Mouse (Mus musculus): ENCODE results near the gene Gm10721.
A peak's percentile ranks its signal among the peaks of the same experiment; 100 is the strongest.
"Not testable (repeated sequence)": the region's sequence is repeated elsewhere in the genome, so short reads cannot be mapped to it uniquely, and the experiment has no call there.

Gene Gm10721

GRCm38 (mm10) chr9:3012733-3013279, at the start of gene Gm10721:
TSS of gene Gm10721 (plus strand) at chr9:3013140.
- not testable (repeated sequence) for DNase-seq (ENCODE audit: low spot score)

DNA sequence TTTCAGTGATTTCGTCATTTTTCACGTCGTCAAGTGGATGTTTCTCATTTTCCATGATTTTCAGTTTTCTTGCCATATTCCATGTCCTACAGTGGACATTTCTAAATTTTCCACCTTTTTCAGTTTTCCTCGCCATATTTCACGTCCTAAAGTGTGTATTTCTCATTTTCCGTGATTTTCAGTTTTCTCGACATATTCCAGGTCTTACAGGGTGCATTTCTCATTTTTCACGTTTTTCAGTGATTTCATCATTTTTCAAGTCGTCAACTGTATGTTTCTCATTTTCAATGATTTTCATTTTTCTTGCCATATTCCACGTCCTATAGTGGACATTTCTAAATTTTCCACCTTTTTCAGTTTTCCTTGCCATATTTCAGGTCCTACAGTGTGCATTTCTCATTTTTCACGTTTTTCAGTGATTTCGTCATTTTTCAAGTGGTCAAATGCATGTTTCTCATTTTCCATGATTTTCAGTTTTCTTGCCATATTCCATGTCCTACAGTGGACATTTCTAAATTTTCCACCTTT, 12.4 kb upstream of the Gm10721 start, which contains the start of gene Gm10722:
TSS of gene Gm10722 (plus strand) at position 478 of the 528 bp plus-strand sequence.
- DNase-seq (ENCODE audit: low spot score) = not testable (repeated sequence)

GRCm38 (mm10) chr9:3001006-3001405, 11.9 kb upstream of the Gm10721 start:
- not testable (repeated sequence) for DNase-seq (ENCODE audit: low spot score)

GRCm38 (mm10) chr9:3001948-3002659, 10.8 kb upstream of the Gm10721 start:
- DNase-seq (ENCODE audit: low spot score) = peak; percentile 100

- DNase-seq (ENCODE audit: low spot score) = not testable (repeated sequence)
These were observed 10.0 kb upstream of the Gm10721 start, which contains the start of gene Gm11168 for GRCm38 (mm10) chr9:3002794-3003396. TSS of gene Gm11168 (plus strand) at chr9:3003346.

DNA sequence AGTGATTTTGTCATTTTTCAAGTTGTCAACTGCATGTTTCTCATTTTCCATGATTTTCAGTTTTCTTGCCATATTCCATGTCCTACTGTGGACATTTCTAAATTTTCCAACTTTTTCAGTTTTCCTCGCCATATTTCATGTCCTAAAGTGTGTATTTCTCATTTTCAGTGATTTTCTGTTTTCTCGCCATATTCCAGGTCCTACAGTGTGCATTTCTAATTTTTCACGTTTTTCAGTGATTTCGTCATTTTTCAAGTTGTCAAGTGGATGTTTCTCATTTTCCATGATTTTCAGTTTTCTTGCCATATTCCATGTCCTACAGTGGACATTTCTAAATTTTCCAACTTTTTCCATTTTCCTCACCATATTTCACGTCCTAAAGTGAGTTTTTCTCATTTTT, 6.8 kb upstream of the Gm10721 start:
- DNase-seq (ENCODE audit: low spot score) = not testable (repeated sequence)

GRCm38 (mm10) chr9:3006636-3007035, 6.3 kb upstream of the Gm10721 start:
- peak; percentile 88 for DNase-seq (ENCODE audit: low spot score)

- not testable (repeated sequence) for DNase-seq (ENCODE audit: low spot score)
These were observed 5.7 kb upstream of the Gm10721 start for GRCm38 (mm10) chr9:3007272-3007671.

DNA sequence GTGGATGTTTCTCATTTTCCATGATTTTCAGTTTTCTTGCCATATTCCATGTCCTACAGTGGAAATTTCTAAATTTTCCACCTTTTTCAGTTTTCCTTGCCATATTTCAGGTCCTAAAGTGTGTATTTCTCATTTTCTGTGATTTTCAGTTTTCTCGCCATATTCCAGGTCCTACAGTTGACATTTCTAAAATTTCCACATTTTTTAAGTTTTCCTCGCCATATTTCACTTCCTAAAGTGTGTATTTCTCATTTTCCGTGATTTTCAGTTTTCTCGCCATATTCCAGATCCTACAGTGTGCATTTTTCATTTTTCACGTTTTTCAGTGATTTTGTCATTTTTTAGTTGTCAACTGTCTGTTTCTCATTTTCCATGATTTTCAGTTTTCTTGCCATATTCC, 3.6 kb upstream of the Gm10721 start:
- DNase-seq (ENCODE audit: low spot score) = not testable (repeated sequence)

- DNase-seq (ENCODE audit: low spot score) = not testable (repeated sequence)
These were observed 802 bp upstream of the Gm10721 start for GRCm38 (mm10) chr9:3012054-3012621.

DNA sequence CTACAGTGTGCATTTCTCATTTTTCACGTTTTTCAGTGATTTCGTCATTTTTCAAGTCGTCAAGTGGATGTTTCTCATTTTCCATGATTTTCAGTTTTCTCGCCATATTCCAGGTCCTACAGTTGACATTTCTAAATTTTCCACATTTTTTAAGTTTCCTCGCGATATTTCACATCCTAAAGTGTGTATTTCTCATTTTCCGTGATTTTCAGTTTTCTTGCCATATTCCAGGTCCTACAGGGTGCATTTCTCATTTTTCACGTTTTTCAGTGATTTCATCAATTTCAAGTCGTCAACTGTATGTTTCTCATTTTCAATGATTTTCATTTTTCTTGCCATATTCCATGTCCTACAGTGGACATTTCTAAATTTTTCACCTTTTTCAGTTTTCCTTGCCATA, 2.4 kb downstream of the Gm10721 start, which contains the start of gene Gm10720:
TSS of gene Gm10720 (plus strand) at position 301 of the 400 bp plus-strand sequence.
- not testable (repeated sequence) for DNase-seq (ENCODE audit: low spot score)

DNA sequence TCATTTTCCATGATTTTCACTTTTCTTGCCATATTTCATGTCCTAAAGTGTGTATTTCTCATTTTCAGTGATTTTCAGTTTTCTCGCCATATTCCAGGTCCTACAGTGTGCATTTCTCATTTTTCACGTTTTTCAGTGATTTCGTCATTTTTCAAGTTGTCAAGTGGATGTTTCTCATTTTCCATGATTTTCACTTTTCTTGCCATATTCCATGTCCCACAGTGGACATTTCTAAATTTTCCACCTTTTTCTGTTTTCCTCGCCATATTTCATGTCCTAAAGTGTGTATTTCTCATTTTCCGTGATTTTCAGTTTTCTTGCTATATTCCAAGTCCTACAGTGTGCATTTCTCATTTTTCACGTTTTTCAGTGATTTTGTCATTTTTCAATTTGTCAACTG, 3.0 kb downstream of the Gm10721 start:
- not testable (repeated sequence) for DNase-seq (ENCODE audit: low spot score)

DNA sequence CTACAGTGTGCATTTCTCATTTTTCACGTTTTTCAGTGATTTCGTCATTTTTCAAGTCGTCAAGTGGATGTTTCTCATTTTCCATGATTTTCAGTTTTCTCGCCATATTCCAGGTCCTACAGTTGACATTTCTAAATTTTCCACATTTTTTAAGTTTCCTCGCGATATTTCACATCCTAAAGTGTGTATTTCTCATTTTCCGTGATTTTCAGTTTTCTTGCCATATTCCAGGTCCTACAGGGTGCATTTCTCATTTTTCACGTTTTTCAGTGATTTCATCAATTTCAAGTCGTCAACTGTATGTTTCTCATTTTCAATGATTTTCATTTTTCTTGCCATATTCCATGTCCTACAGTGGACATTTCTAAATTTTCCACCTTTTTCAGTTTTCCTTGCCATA, 4.2 kb downstream of the Gm10721 start, which contains the start of gene Gm10719:
TSS of gene Gm10719 (plus strand) at position 301 of the 400 bp plus-strand sequence.
- DNase-seq (ENCODE audit: low spot score) = not testable (repeated sequence)

GRCm38 (mm10) chr9:3018944-3019343, 6.0 kb downstream of the Gm10721 start:
- DNase-seq (ENCODE audit: low spot score) = not testable (repeated sequence)

DNA sequence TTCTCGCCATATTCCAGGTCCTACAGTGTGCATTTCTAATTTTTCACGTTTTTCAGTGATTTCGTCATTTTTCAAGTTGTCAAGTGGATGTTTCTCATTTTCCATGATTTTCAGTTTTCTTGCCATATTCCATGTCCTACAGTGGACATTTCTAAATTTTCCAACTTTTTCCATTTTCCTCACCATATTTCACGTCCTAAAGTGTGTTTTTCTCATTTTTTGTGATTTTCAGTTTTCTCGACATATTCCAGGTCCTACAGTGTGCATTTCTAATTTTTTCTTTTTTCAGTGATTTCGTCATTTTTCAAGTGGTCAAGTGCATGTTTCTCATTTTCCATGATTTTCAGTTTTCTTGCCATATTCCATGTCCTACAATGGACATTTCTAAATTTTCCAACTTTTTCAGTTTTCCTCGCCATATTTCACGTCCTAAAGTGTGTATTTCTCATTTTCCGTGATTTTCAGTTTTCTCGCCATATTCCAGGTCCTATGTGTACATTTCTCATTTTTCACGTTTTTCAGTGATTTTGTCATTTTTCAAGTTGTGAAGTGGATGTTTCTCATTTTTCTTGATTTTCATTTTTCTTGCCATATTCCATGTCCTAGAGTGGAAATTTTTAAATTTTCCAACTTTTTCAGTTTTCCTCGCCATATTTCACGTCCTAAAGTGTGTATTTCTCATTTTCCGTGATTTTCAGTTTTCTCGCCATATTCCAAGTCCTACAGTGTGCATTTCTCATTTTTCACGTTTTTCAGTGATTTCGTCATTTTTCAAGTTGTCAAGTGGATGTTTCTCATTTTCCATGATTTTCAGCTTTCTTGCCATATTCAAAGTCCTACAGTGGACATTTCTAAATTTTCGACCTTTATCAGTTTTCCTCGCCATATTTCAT, 7.1 kb downstream of the Gm10721 start:
- peak; percentile 72 for DNase-seq (ENCODE audit: low spot score)

DNA sequence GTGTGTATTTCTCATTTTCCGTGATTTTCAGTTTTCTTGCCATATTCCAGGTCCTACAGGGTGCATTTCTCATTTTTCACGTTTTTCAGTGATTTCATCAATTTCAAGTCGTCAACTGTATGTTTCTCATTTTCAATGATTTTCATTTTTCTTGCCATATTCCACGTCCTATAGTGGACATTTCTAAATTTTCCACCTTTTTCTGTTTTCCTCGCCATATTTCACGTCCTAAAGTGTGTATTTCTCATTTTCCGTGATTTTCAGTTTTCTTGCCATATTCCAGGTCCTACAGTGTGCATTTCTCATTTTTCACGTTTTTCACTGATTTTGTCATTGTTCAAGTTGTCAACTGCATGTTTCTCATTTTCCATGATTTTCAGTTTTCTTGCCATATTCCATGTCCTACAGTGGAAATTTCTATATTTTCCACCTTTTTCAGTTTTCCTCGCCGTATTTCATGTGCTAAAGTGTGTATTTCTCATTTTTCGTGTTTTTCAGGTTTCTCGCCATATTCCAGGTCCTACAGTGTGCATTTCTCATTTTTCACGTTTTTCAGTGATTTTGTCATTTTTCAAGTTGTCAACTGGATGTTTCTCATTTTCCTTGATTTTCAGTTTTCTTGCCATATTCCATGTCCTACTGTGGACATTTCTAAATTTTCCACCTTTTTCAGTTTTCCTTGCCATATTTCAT, 9.5 kb downstream of the Gm10721 start:
- DNase-seq (ENCODE audit: low spot score) = peak; percentile 71

DNA sequence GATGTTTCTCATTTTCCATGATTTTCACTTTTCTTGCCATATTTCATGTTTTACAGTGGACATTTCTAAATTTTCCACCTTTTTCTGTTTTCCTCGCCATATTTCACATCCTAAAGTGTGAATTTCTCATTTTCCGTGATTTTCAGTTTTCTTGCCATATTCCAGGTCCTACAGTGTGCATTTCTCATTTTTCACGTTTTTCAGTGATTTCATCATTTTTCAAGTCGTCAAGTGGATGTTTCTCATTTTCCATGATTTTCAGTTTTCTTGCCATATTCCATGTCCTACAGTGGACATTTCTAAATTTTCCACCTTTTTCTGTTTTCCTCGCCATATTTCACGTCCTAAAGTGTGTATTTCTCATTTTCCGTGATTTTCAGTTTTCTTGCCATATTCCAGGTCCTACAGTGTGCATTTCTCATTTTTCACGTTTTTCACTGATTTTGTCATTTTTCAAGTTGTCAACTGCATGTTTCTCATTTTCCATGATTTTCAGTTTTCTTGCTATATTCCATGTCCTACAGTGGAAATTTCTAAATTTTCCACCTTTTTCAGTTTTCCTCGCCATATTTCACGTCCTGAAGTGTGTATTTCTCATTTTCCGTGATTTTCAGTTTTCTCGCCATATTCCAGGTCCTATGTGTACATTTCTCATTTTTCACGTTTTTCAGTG, 10.5 kb downstream of the Gm10721 start, which contains the start of gene Gm10718:
TSS of gene Gm10718 (plus strand) at position 236 of the 673 bp plus-strand sequence.
- DNase-seq (ENCODE audit: low spot score) = not testable (repeated sequence)

DNA sequence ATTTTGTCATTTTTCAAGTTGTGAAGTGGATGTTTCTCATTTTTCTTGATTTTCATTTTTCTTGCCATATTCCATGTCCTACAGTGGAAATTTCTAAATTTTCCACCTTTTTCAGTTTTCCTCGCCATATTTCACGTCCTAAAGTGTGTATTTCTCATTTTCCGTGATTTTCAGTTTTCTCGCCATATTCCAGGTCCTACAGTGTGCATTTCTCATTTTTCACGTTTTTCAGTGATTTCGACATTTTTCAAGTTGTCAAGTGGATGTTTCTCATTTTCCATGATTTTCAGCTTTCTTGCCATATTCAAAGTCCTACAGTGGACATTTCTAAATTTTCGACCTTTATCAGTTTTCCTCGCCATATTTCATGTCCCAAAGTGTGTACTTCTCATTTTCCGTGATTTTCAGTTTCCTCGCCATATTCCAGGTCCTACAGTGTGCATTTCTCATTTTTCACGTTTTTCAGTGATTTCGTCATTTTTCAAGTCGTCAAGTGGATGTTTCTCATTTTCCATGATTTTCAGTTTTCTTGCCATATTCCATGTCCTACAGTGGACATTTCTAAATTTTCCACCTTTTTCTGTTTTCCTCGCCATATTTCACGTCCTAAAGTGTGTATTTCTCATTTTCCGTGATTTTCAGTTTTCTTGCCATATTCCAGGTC, 11.2 kb downstream of the Gm10721 start:
- peak; percentile 51 for DNase-seq (ENCODE audit: low spot score)

DNA sequence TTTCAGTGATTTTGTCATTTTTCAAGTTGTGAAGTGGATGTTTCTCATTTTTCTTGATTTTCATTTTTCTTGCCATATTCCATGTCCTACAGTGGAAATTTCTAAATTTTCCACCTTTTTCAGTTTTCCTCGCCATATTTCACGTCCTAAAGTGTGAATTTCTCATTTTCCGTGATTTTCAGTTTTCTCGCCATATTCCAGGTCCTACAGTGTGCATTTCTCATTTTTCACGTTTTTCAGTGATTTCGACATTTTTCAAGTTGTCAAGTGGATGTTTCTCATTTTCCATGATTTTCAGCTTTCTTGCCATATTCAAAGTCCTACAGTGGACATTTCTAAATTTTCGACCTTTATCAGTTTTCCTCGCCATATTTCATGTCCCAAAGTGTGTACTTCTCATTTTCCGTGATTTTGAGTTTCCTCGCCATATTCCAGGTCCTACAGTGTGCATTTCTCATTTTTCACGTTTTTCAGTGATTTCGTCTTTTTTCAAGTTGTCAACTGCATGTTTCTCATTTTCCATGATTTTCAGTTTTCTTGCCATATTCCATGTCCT, 12.1 kb downstream of the Gm10721 start, which contains the start of gene Gm10717:
TSS of gene Gm10717 (plus strand) at position 506 of the 556 bp plus-strand sequence.
- DNase-seq (ENCODE audit: low spot score) = peak; percentile 43

All from urinary bladder, postnatal 25 days (tissue).